ENCODE assay signal across 22 mouse cellular contexts in genomic region chr17:45007461-45007860, GRCm38 (mm10).
"Had no signal": no experiment of that assay in that cellular context is flagged by ENCODE, and none has a peak within 500 bp of the region (broad histone marks: within the 10 kb centered on the region; RNA-seq: fewer than 3 reads in every experiment).

No protein-coding gene starts in this region.

- H3K27ac ChIP-seq: lung, embryonic 15.5 days; macrophage; midbrain, embryonic 10.5 days; midbrain, embryonic 12.5 days; neural tube, embryonic 13.5 days; neural tube, embryonic 15.5 days had no signal

- H3K36me3 ChIP-seq: lung, embryonic 15.5 days; midbrain, embryonic 10.5 days; midbrain, embryonic 12.5 days; neural tube, embryonic 13.5 days; neural tube, embryonic 15.5 days had no signal

- H3K4me2 ChIP-seq: lung, embryonic 15.5 days; midbrain, embryonic 12.5 days; neural tube, embryonic 13.5 days; neural tube, embryonic 15.5 days had no signal

- H3K9ac ChIP-seq: liver, postnatal 0 days; lung, embryonic 15.5 days; midbrain, embryonic 12.5 days; neural tube, embryonic 13.5 days; neural tube, embryonic 15.5 days had no signal

- ATAC-seq: liver, postnatal 0 days; lung, postnatal 0 days; midbrain, embryonic 16.5 days had no signal

- H3K9me3 ChIP-seq: lung, embryonic 15.5 days; midbrain, embryonic 10.5 days; midbrain, embryonic 12.5 days; neural tube, embryonic 13.5 days; neural tube, embryonic 15.5 days had no signal

- DNase-seq: liver, postnatal 0 days; lung, adult 2 months; lung, postnatal 14 days; lung, postnatal 36 days; midbrain, embryonic 14.5 days; retina, postnatal 1 day; right cerebral cortex, adult 18-20 months; right cerebral cortex, postnatal 25 days; right cerebral cortex, postnatal 4 days; spleen, adult 18-20 months; thymus, adult 18-20 months; thymus, postnatal 14 days; thymus, postnatal 36 days had no signal

- H3K4me1 ChIP-seq: lung, embryonic 15.5 days; midbrain, embryonic 10.5 days; midbrain, embryonic 12.5 days; neural tube, embryonic 13.5 days; neural tube, embryonic 15.5 days had no signal

- H3K27me3 ChIP-seq: lung, embryonic 15.5 days; midbrain, embryonic 12.5 days; neural tube, embryonic 13.5 days; neural tube, embryonic 15.5 days had no signal

- H3K4me3 ChIP-seq: lung, embryonic 15.5 days; midbrain, embryonic 10.5 days; midbrain, embryonic 12.5 days; myocyte; neural tube, embryonic 13.5 days; neural tube, embryonic 15.5 days had no signal
